Mouse (Mus musculus) gastrocnemius, postnatal 4 days (tissue): ENCODE results near the gene Hoxd8. TPM values are rescaled to one million over a fixed set of nuclear protein-coding genes. Genes with fewer than 3 reads are reported as not detected.

ENCODE experiments used
- DNase-seq, 2 experiments: peaks; one replicate each; pipeline ENCODE4 v3.0.0; 2021 to 2022; ENCODE audit warnings: low spot score in 2 of 2, mixed read lengths in 2 of 2
- long read RNA-seq, 2 experiments: library from polyadenylated mRNA; stranded (forward); transcript quantifications; one replicate each; pipeline ENCODE4 v2.0.0; 2021
- total RNA-seq, 2 experiments: library from RNA; stranded (reverse); gene quantifications; 2 replicates each; pipeline ENCODE4 v1.2.3; 2021

The Hoxd8 gene
- 10 to 100 TPM; 35.9 to 41.6 TPM for total RNA-seq
- long read RNA-seq, experiment 1, transcript Hoxd8-201 (2 exons, 2,634 nt) = major isoform, 17 of 36 reads
- long read RNA-seq, experiment 1, transcript Hoxd8-202 (2 exons, 1,758 nt) = minor isoform, 16 of 36 reads
- long read RNA-seq, experiment 1, partial matches to known transcripts = 0 of 36 reads
- long read RNA-seq, experiment 1, other reads (novel, unspliced or antisense) = 3 of 36 reads
- long read RNA-seq, experiment 2, transcript Hoxd8-201 (2 exons, 2,634 nt) = major isoform, 27 of 47 reads
- long read RNA-seq, experiment 2, transcript Hoxd8-202 (2 exons, 1,758 nt) = minor isoform, 18 of 47 reads
- long read RNA-seq, experiment 2, partial matches to known transcripts = 0 of 47 reads
- long read RNA-seq, experiment 2, other reads (novel, unspliced or antisense) = 2 of 47 reads

DNA sequence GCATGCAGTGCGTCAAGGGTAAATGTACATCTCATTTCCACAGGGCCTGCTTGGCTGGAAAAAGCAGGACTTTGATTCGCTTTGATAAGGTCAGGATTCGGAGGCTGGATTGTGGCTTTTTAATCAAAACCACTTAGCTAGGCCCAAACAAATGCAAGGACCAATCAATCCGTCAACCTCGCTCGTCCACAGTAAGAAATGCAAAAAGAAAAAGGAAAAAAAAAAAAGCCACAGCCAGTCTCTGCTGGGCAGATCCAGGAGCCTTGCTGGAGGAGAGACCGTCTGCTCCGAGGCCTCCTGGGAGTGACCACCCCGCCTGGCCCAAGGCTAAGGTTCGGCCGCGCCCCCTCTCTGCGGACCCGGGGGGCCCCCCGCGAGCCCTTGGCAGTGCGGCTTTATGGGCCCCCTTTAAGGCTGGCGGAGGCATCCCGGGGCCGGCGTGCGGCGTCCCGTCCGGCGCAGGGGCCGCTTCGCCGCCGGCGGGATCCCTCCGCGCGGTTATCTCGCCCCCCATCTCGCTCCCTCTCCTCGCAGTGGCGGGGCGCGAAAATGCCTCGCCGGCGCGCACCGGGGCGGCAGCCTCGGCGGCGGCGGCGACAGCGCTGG lies at the start of gene Hoxd8:
TSS of gene Hoxd8 (plus strand) at position 223 of the 606 bp plus-strand sequence.
- DNase-seq = peak in 1 of 2 experiments; percentile 81

DNA sequence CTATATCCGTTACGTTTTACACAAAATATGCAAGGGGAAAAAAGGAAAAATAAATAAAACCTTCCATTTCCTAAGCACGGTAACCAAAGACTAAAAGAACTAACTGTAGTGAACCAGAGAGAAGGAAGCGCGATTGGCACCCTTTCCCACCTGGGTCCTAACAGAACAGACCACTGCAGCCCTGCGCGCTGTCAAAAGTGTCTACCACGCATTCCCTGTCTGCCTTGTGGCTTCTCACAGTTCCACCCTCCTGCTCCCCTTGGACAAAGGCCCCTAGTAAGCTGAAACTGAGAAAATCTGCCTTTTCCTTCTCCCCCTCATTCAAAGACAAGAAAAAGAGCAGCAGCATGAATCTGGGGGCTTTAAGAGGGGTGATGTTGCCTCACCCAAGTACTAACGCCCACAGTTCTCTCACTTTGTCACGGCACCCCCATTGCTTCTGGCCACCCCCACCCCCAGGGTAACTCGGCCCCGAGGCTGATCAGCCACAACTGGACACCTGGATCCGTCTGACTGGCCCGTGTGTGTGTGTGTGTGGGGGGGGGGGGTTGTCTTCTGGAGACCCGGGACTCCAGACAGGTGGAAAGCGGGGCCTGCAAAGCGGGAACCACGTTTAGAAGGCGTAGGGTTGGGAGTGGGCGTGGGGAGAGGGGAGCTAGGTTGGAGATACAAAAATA lies 49.5 kb upstream of the Hoxd8 start:
- no peak for DNase-seq

DNA sequence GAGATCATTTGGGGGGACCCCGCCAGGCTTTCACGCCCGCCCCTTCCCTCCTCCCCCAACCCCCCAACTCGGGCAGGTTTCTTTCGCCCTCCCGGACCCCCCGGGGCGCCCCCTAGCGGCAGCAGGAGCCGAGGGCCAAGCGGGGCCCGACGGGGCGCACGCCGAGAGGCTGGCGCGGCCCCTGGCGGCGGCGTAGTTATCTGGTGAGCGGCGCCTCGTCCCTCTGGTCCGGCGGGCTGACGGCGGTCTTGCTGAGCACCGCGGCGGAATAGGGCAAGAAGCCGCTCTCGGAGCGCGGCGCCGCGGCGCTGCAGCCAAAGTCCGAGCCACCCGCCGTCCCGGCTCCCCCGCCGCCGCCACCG lies 49.0 kb upstream of the Hoxd8 start:
- DNase-seq = peak; percentile 50 to 57

DNA sequence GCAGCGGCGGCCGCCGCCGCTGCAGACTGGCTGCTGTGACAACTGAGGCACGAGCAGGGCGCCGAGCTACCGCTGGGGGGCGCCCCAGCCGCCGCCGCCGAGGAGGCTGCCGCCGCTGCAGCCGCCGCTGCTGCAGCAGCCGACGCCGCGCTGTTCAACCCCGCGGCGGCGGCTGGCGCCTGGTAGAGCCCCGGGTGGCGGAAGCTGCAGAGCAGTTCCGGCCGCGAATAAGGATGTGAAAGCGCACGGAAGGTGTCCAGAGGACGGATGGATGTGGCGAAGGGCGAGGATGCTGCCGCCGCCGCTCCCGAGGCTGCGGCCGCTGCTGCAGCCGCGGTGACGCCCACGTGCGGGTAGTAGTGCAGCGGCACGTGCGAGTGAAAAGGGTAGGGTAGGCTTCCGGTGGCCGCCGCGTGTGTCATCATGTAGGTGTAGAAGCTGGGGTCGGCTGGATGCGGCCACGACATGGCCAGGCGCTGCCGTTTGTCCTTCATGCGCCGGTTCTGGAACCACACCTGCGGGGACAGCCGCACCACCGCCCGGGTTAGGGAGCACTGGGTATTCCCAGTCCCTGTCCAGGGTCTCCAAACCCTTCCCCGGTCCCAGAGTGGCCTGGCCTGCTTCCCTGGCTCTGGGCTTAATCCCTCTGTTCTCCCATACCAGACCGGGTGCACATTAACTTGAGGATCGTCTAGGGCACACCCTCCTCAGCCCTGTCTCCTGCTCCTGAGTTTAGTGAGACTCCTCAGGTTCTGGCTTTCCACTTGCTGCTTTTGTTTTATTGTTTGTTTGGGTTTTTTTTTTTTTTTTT lies 48.4 kb upstream of the Hoxd8 start:
- DNase-seq = peak in 1 of 2 experiments; percentile 38

DNA sequence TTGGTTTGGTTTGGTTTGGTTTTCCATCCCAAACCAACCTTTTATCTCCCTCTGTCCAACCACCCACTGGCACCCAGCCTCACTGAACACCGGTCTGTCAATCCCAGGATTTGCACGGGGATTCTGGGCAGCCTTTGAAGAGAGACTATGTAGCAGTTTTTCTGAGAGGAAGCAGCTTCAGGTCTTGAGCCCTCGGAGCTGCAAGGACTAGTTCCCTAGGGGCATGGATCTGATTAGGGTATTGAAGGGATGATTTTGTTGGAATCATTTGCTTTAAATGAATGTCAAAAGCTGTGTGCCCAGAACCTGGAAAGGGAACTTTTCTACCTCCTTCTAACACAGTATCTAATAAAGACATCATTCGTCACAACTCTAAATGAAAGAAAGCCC lies 47.8 kb upstream of the Hoxd8 start:
- no peak for DNase-seq

DNA sequence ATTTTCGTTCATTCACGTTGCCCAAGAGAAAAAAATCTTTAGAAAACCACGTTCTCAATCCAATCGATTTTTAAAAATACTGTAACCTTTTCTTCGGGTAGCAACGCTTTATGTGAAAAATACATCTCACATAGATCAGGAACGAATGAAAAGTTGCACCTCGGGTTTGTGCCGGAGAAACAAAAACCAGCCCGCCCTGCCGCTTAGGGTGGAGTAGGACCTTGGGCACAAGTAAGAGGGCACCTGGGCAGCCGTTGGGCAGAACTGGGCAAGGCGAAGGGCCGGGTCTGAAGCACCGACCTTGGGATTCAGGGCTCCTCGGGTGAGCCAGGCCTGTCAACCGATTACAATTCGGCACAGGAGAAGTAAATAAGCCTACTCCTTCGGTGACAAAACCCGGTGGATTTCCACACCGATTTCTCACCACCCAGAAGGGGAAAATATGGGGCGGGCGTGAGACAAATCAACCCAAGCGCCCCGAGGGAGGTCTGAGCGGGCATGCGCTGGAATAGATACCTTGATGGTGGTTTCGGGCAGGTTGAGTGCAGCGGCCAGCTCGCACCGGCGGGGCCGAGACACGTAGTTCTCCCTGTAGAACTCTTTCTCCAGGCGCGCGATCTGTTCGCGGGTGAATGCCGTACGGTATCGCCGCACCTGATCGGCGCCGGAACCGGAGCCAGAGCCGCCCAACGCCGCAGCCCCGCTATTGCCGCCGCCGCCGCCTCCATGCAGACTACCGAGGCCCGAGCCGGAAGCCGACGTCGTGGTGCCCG lies 47.0 kb upstream of the Hoxd8 start:
- DNase-seq = no peak

DNA sequence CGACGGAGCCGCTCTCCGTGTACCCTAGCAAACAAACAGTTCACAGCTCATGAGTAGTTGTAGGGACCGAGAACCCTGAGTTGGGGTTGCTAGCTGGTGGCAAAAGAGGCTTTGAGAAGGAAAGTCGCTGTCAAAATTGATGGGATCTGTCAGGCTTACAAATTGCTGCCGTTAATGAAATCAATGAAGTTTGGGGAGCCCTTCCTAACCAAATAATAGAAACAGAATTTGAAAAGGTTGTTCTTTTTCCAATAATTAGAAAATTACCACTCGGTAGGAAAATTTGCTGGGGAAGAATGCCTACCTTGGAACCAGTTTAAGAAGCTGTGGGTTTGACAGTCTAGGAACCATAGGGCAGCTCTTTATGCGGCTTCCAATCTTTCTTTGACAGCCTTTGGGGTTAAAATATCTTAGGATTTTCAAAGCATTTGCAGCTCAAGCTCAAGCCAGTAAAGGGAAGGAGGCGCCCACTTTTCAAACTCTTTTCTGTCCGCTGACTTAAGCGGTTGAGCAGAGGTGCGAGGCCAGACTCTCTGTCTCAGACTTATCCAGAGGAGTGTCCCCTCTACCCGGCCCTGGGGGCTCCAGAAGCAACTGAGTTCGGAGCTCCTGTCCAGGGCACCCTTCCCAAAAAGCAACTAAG lies 46.3 kb upstream of the Hoxd8 start:
- DNase-seq = no peak

DNA sequence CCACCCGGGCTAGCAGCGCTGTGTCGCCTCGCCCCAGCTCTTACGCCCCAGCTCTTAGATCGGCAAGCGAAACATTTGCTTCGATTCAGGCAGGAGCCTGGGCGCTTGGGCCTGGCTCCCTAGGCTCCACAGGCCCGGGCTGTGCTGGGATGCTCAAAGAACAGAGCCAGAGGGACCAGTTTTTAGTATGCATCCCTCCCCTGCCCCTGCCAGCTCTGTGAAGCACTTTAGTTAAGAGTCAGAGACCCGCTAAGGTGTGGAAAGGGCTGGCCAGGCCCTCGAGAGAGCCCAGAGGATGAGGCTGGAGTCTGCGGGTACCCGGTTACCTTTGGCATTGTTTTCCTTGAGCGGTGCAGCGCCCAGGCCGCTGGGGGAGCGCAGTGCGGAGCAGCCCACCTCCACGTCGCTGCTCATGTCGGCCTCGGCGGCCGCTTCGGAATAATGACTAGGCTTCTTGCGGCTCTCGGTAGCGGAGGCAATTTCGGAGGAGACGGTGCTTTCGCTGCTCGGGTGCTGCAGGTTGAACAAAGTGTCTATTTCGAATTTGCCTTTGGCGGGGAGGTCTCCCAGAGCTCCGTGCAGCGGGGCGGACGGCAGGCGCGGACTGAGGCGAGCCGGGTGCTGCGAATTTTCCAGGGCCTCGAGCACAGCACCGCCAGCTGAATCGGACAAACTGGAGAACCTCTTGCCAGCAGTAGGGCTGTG lies 45.6 kb upstream of the Hoxd8 start:
- DNase-seq = no peak

DNA sequence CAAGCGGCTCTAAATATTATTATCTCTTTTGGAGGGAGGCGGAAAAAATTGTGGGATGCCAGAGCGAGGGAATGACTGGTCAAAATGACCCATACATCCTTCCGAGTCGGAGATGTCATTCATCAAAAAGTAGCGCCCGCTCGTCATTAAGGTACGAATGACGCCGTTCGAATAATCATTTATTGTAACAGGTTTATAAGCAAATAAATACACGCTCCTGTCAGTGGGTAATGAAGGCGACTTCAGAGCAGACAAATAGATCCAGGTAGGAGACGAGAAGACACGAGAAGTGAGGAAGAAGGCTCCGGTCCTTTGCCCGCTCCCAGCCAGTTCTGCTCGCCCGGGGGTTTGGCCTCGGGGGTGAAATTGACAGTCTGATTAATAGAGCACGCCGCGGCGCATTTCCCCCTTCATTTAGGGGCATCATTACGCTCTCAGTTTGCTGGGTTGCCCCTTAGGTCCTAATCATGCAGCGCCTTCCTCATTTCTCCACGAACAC lies 44.9 kb upstream of the Hoxd8 start, which contains the start of gene Evx2:
TSS of gene Evx2 (minus strand) at position 51 of the 499 bp plus-strand sequence.
- no peak for DNase-seq

DNA sequence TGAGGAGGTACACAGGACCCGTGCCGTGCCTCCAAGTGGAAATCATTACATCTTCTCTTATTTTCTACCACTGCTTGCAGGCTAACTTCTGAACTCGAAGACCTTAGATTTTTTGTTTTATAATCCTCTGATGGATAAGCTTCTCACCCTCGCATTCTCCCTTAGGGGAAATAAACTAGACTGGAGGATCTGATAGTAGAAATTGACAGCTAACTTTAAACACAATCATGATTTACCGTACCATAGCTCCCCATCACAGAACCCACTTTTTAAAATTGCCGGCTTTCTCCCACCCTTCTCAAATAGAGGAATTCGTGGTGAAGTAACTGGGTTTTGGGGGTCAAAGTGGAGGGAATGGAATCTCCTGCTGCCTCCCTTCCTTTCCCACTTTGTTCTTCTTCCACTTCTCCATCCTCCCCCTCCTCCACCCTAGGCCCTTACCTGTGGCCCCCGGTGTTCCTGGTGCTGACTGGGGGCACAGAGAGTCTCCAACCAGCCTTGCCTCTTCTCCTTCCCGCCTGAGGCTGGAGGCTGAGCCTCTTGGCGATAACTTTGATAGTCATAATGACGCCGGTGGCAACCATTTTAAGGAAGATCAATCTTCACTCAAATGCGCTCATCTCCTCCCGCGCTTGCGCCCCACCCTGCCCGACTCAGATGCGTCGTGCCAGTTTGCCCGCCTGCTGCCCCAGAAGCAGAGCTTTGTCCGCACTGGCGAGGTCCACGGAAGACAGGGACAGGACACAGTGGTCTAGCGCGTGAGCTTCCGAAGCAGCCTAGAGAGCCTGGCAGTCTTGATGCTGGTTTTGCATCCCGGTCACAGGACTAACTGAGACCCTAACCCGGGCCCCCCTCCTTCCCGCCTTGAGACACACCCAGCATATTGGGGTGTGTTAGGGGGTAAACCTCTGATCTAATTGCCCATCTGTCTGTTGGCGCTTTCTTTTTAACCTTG lies 43.7 kb upstream of the Hoxd8 start:
- no peak for DNase-seq

DNA sequence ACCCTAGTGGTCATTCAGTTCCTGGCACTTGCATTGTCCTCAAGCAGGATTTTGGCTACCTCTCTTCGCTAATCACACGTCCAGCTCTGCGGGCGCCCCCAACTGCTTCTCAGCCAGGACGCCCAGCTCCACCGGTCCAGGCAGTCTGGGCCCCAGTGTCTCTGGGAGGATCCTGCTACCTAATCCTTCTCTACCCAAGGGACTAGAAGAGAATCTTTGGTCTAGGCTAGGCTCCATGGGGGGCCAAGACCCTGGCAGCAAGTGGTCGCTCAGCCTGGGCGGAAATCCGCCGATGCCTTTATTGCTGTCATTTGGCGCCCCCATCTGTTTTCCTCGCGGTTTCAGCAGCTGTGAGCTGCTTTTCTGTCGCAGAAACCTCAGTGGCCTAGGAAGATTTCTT lies 42.7 kb upstream of the Hoxd8 start:
- no peak for DNase-seq

DNA sequence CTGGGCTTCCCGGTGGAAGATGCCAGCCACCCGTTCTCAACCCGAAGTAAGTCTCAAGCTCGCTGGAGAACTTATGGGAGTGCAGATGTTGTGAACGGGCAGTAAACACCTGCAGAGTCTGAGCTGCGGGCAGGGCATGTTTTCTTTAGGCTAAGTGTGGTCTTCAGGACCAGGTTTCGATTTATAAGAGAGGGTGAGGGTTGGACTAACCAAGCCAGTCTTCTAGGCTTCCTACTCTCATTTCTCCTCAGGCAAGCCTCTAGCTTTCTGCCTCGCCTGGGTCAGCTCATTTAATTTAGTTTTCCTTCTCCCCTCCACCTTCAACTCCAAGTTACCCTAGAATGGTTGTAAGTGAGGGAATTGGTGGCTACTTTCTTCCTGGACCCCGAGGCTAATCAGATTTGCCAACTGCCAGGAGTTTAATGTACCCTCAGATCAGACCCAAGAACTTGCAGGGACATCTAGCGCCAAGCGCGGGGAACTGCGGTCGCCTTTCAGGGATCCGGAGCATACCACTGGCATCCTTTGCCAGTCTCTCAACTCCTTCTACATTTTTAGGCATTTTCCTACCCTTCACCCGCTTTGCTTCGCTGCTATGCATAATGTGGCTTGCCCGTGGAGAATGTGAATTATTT lies 41.0 kb upstream of the Hoxd8 start:
- DNase-seq = no peak

DNA sequence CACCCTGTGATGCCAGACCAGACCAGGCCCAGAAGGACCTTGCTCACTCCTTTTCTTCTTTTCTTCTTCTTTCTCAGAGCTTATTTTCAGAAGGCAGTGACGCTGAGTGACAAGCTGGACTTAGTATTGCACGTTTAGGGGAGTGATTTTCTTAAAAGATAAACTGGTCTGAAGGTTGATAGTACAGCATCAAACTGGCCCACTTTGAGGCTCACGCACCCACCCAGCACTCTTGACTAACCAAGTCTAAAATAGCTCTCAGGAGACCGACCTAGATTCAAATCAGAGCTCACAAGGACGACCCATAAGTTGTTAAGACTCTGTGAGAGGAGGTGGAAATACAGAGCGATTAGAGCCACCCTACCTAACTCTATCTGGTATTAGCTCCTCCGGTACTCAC lies 38.0 kb upstream of the Hoxd8 start:
- no peak for DNase-seq

DNA sequence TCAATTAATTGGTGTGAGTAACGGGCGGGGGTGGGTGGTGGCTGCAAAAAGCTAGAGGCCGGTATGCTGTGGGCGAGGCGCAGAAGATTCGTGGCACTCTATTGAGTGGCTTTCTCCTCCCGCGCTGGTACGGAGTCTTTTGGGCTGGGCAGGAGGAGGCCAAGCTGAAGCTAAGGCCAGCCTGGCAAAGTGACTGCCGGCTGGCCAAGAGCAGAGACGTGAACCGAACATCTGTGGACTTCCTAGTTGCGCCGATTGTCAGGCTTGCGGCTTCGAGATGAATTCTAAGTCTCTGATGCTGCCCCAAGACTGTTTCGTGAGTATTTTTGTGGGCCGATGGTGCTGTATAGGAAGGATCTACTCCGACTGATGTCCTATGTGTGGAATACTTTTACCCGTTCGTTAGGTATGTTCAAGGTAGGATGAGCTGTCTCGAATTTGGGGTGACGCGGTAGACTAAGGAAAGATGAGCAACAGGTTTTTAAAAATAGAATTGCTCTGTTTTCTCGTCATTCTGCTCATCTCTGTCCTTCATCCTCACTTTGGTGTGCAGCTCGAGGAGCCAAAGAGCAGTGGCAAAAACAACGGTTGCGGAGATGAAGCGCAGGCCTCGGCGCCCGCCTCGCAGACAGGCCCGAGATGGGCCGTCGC lies 37.1 kb upstream of the Hoxd8 start:
- DNase-seq = no peak

DNA sequence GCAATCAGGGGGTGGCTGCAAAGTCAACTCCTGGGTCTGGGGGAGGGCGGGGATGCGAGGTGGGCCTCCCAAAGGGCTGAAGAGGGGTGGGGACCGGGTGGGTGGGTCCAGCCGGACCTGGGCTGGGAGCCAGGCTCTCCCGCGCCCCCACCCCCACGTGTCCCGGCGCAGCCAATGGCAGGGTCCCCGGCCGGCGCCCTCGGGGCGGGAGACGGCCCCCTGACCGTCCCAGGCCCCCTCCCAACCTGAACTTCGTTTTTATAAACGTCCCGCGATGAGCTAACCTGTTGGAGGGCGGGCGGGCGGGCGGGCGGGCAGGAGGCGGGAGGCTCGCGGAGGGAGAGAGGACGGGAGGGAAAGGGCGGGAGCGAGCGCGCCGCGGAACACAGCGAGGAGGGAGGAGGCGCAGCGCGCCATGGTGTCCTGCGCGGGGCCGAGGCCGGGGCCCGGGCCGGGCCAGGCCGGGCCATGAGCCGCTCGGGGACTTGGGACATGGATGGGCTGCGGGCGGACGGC lies 36.5 kb upstream of the Hoxd8 start, which contains the start of gene Hoxd13:
TSS of gene Hoxd13 (plus strand) at position 469 of the 516 bp plus-strand sequence.
- DNase-seq = no peak

DNA sequence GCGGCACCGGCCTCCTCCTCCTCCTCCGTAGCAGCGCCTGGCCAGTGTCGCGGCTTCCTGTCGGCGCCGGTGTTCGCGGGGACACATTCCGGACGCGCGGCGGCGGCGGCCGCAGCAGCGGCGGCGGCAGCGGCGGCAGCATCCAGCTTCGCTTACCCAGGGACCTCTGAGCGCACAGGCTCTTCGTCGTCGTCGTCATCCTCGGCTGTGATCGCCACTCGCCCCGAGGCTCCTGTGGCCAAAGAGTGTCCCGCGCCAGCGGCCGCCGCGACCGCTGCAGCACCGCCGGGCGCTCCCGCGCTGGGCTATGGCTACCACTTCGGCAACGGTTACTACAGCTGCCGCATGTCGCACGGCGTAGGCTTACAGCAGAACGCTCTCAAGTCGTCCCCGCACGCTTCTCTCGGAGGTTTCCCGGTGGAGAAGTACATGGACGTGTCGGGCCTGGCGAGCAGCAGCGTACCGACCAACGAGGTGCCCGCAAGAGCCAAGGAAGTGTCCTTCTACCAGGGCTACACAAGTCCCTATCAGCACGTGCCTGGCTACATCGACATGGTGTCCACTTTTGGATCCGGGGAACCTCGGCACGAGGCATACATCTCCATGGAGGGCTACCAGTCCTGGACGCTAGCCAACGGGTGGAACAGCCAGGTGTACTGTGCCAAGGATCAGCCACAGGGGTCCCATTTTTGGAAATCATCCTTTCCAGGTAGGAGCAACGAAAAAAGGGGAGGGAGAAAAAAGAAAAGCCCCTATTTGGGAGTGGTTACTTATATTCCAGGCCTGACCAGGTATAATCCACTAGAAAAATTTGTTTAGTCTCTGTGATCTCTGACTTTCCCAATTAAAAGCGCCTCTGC lies 35.8 kb upstream of the Hoxd8 start:
- DNase-seq = no peak
